18 mouse cellular contexts compared by ENCODE assay signal in the genomic region with DNA sequence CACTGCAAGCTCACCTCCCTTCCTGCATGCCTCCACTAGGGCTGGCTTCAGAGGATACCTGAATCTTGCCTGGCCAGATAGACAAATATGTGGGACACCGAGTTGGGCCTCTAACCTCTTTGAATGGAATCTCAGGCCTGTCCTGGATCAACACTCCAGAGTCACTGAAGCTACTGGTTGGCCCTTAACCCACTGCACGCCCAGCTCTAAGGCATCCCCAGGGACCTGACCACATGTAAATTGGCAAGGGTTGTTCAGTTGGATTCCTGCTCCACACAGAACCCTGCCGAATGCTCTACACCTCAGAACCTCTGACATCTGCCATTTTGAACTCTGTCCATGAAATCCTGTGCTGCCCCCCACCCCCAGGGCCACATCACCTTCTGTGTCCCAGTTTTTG. TPM values are rescaled to one million over a fixed set of nuclear protein-coding genes. Genes with fewer than 3 reads are reported as not detected.
DNase-seq lines count a peak whose midpoint lies in the region; ATAC-seq and TF ChIP-seq lines count a peak whose summit lies in the region.
"Had no signal": no experiment of that assay in that cellular context is flagged by ENCODE, and none has a peak within 500 bp of the region (broad histone marks: within the 10 kb centered on the region; RNA-seq: fewer than 3 reads in every experiment).

No protein-coding gene starts in this region.

- no peak for TF ChIP-seq CTCF in heart, adult 2 months (IDR thresholded peaks at IDR 0.05)
- no peak for TF ChIP-seq CTCF in CH12.LX (conservative IDR thresholded peaks at IDR 0.05 in 1 of 2, IDR thresholded peaks at IDR 0.05 in 1 of 2; ENCODE audit: low read depth in 2 of 2, low read length in 2 of 2)

- H3K9me3 ChIP-seq in kidney, embryonic 16.5 days (ENCODE audit: low read length) = no peaks in the 10 kb centered on the region
- H3K9me3 ChIP-seq in CH12.LX (replicated peaks; ENCODE audit: low read length) = no peaks in the 10 kb centered on the region
- H3K9me3 ChIP-seq: midbrain, embryonic 15.5 days had no signal

- H3K27ac ChIP-seq in heart, adult 2 months = peak overlapping the region; percentile 15; the same call in 1 of the 2 replicates
- H3K27ac ChIP-seq in kidney, embryonic 16.5 days (ENCODE audit: low read length) = peak overlapping the region; percentile 55
- no peak overlapping the region for H3K27ac ChIP-seq in CH12.LX (ENCODE audit: insufficient read depth, low read depth)

- no peaks in the 10 kb centered on the region for H3K79me2 ChIP-seq in heart, adult 2 months (replicated peaks; ENCODE audit: control insufficient read depth, insufficient read depth, low read length)
- H3K79me2 ChIP-seq in CH12.LX (replicated peaks; ENCODE audit: control insufficient read depth, extremely low read depth, insufficient read depth, poor library complexity, severe bottlenecking) = no peaks in the 10 kb centered on the region

- no peak for TF ChIP-seq POLR2A in heart, adult 2 months (IDR thresholded peaks at IDR 0.05; ENCODE audit: insufficient read depth, low read depth, low read length)
- TF ChIP-seq POLR2A in CH12.LX (IDR thresholded peaks at IDR 0.05; ENCODE audit: low read depth, low read length) = no peak

- peaks cover 14% of the 10 kb centered on the region for H3K4me1 ChIP-seq in heart, adult 2 months (ENCODE audit: control insufficient read depth, insufficient read depth, low read length)
- peaks cover 48% of the 10 kb centered on the region for H3K4me1 ChIP-seq in kidney, embryonic 16.5 days (ENCODE audit: insufficient read depth, low read length)
- H3K4me1 ChIP-seq in CH12.LX (ENCODE audit: control insufficient read depth in 1 of 2, insufficient read depth in 2 of 2) = peaks cover 26 to 37% of the 10 kb centered on the region in 2 experiments

- intact Hi-C loops in heart, adult 2 months (cut with DNase I) = no loop called here
- intact Hi-C loops in heart, postnatal 14 days (cut with DNase I) = no loop called here

- H3K4me3 ChIP-seq in heart, adult 2 months = no peak overlapping the region
- no peak overlapping the region for H3K4me3 ChIP-seq in kidney, embryonic 16.5 days (ENCODE audit: low read length)
- no peak overlapping the region for H3K4me3 ChIP-seq in CH12.LX (replicated peaks in 1 of 3; ENCODE audit: low read depth in 2 of 3, low read length in 2 of 3, poor library complexity in 1 of 3)
- H3K4me3 ChIP-seq: midbrain, embryonic 15.5 days had no signal

- no peak overlapping the region for H3K9ac ChIP-seq in heart, adult 2 months (ENCODE audit: low read depth, low read length)
- no peak overlapping the region for H3K9ac ChIP-seq in kidney, embryonic 16.5 days (replicated peaks; ENCODE audit: low read length)
- H3K9ac ChIP-seq in CH12.LX (ENCODE audit: insufficient read depth, low read depth) = no peak overlapping the region
- H3K9ac ChIP-seq: midbrain, embryonic 15.5 days had no signal

- no peaks in the 10 kb centered on the region for H3K27me3 ChIP-seq in heart, adult 2 months (ENCODE audit: control insufficient read depth, insufficient read depth, low read length)
- H3K27me3 ChIP-seq in kidney, embryonic 16.5 days (ENCODE audit: insufficient read depth, low read length) = no peaks in the 10 kb centered on the region
- H3K27me3 ChIP-seq in CH12.LX (replicated peaks) = peaks cover 6% of the 10 kb centered on the region
- H3K27me3 ChIP-seq: midbrain, embryonic 15.5 days had no signal

- DNase-seq in heart, adult 2 months = no peak
- no peak for DNase-seq in heart, postnatal 14 days
- DNase-seq in kidney, postnatal 10 days = no peak
- peak; percentile 73 for DNase-seq in CH12.LX (ENCODE audit: extremely low read depth)
- no peak for DNase-seq in spleen, postnatal 10 days (ENCODE audit: low spot score in 2 of 2)
- no peak for DNase-seq in T-cell, adult 2 months (ENCODE audit: low spot score)
- DNase-seq: cerebellum, adult 9-11 months; left cerebral cortex, postnatal 4 days; lung, adult 2 months; thymus, adult 18-20 months had no signal

- H3K36me3 ChIP-seq in heart, adult 2 months (ENCODE audit: control insufficient read depth, insufficient read depth, low read length) = no peaks in the 10 kb centered on the region
- H3K36me3 ChIP-seq in kidney, embryonic 16.5 days (ENCODE audit: insufficient read depth, low read length) = no peaks in the 10 kb centered on the region
- H3K36me3 ChIP-seq in CH12.LX (replicated peaks in 1 of 2; ENCODE audit: control insufficient read depth in 1 of 2, insufficient read depth in 1 of 2, low read length in 1 of 2) = no peaks in the 10 kb centered on the region
- H3K36me3 ChIP-seq: midbrain, embryonic 15.5 days had no signal

- WGBS in heart, adult 2 months = 40% methylated on average over 3 of the region's 3 CpGs
- WGBS in kidney, embryonic 16.5 days = 51% methylated on average over 3 of the region's 3 CpGs

- in situ Hi-C loops in CH12.LX (cut with MboI; ENCODE audit: low pct_ligation_motif_present, low pct_unique_long_range_greater_than_20kb, low sequenced_read_pairs) = no loop called here

- TF ChIP-seq RAD21 in CH12.LX (IDR thresholded peaks at IDR 0.05; ENCODE audit: low read depth, low read length) = no peak

- no peak for TF ChIP-seq EP300 in heart, adult 2 months (IDR thresholded peaks at IDR 0.05; ENCODE audit: insufficient read depth, low read depth, low read length)
- no peak for TF ChIP-seq EP300 in CH12.LX (IDR thresholded peaks at IDR 0.05; ENCODE audit: low read length)

- H3K4me2 ChIP-seq in kidney, embryonic 16.5 days (replicated peaks; ENCODE audit: low read depth, low read length) = no peak overlapping the region
- H3K4me2 ChIP-seq in CH12.LX (ENCODE audit: insufficient read depth, low read depth, poor library complexity, severe bottlenecking) = no peak overlapping the region
- H3K4me2 ChIP-seq: midbrain, embryonic 15.5 days had no signal

- ATAC-seq in kidney, embryonic 16.5 days (ENCODE audit: low FRiP score, low TSS enrichment) = no peak
- ATAC-seq in neutrophil, adult 5-6 weeks (ENCODE audit: extremely low read depth, insufficient number of reproducible peaks, low FRiP score, poor library complexity, severe bottlenecking) = 0 out of 2 replicates have a peak, but pooled peaks have one; percentile 4
- ATAC-seq: midbrain, embryonic 15.5 days had no signal

- dilution Hi-C loops in CH12.LX (cut with MboI; ENCODE audit: extremely low pct_ligation_motif_present, extremely low pct_unique_long_range_greater_than_20kb, low sequenced_read_pairs) = no loop called here

TF ChIP-seq in CH12.LX, 34 proteins besides CTCF, POLR2A, EP300 and RAD21:
- TF ChIP-seq BHLHE40 (IDR thresholded peaks at IDR 0.05; ENCODE audit: low read depth, low read length) = 0 out of 2 replicates have a peak, but pooled peaks have one; percentile 11
- TF ChIP-seq PAX5 (IDR thresholded peaks at IDR 0.05; ENCODE audit: low read length) = no peak

RNA-seq across cellular contexts. Expression of a gene that starts 24.6 kb away (rescaled TPM):
- 10 to 100 TPM; 18.0 to 18.1 TPM for total RNA-seq in heart, adult 2 months (2021)
- polyA plus RNA-seq in heart, adult 2 months (2012; rRNA removed) = 11.8 and 16.6 TPM in 2 replicates
- 10 to 100 TPM; 21.1 to 21.5 TPM for total RNA-seq in heart, postnatal 14 days (2021)
- polyA plus RNA-seq in kidney, embryonic 16.5 days (2015; fragmentation: Nextera tagmentation; extraction: Ambion mirVana) = 7.4 and 14.7 TPM in 2 replicates
- 0.64 and 0.76 TPM in 2 replicates for total RNA-seq in CH12.LX (2012; rRNA removed)
- total RNA-seq in CH12.LX (2014; rRNA removed) = 0.34 and 0.42 TPM in 2 replicates
- polyA plus RNA-seq in CH12.LX (2012; ENCODE audit: insufficient read length, low read depth) = 1.3 and 2.0 TPM in 2 replicates
- total RNA-seq in neutrophil, adult 5-6 weeks (2017) = 26.1 and 28.2 TPM in 2 replicates

RNA-seq across cellular contexts. Expression of a gene that starts 34.3 kb away (rescaled TPM):
- total RNA-seq in heart, adult 2 months (2021) = 1,000 to 10,000 TPM; 1,131 to 1,298 TPM
- 163 and 316 TPM in 2 replicates for polyA plus RNA-seq in heart, adult 2 months (2012; rRNA removed)
- 1,000 to 10,000 TPM; 1,406 to 1,431 TPM for total RNA-seq in heart, postnatal 14 days (2021)
- 713 and 717 TPM in 2 replicates for polyA plus RNA-seq in kidney, embryonic 16.5 days (2015; fragmentation: Nextera tagmentation; extraction: Ambion mirVana)
- total RNA-seq in CH12.LX (2012; rRNA removed) (224 and 276 TPM in 2 replicates), CH12.LX (2014; rRNA removed) (669 and 768 TPM in 2 replicates)
- polyA plus RNA-seq in CH12.LX (2012; ENCODE audit: insufficient read length, low read depth) = 164 and 172 TPM in 2 replicates
- total RNA-seq in neutrophil, adult 5-6 weeks (2017) = 88.4 and 107 TPM in 2 replicates

RNA-seq across cellular contexts. Expression of a gene that starts 38.8 kb away (rescaled TPM):
- under 1 TPM in 1 of 2 experiments, not detected in 1; 0.09 TPM for total RNA-seq in heart, adult 2 months (2021)
- polyA plus RNA-seq in heart, adult 2 months (2012; rRNA removed) = 0.10 and 0.15 TPM in 2 replicates
- 1 to 10 TPM in 1 of 2 experiments, under 1 TPM in 1; 0.17 to 1.1 TPM for total RNA-seq in heart, postnatal 14 days (2021)
- 0.45 and 0.75 TPM in 2 replicates for polyA plus RNA-seq in kidney, embryonic 16.5 days (2015; fragmentation: Nextera tagmentation; extraction: Ambion mirVana)
- total RNA-seq in CH12.LX (2012; rRNA removed) (not detected in 2 replicates), CH12.LX (2014; rRNA removed) (not detected in 2 replicates)
- polyA plus RNA-seq in CH12.LX (2012; ENCODE audit: insufficient read length, low read depth) = not detected in 2 replicates
- 0.37 TPM in 1 of 2 replicates, not detected in the other for total RNA-seq in neutrophil, adult 5-6 weeks (2017)

RNA-seq across cellular contexts. Expression of a gene that starts 48.6 kb away (rescaled TPM):
- under 1 TPM; 0.32 to 0.44 TPM for total RNA-seq in heart, adult 2 months (2021)
- not detected in 2 replicates for polyA plus RNA-seq in heart, adult 2 months (2012; rRNA removed)
- under 1 TPM in 1 of 2 experiments, not detected in 1; 0.34 TPM for total RNA-seq in heart, postnatal 14 days (2021)
- not detected in 2 replicates for polyA plus RNA-seq in kidney, embryonic 16.5 days (2015; fragmentation: Nextera tagmentation; extraction: Ambion mirVana)
- not detected in 2 replicates for total RNA-seq in CH12.LX (2012; rRNA removed)
- total RNA-seq in CH12.LX (2014; rRNA removed) = not detected in 2 replicates
- not detected in 2 replicates for polyA plus RNA-seq in CH12.LX (2012; ENCODE audit: insufficient read length, low read depth)
- total RNA-seq in neutrophil, adult 5-6 weeks (2017) = not detected in 2 replicates
- total RNA-seq: gastrocnemius, adult 18-20 months; layer of hippocampus, adult 8-10 months; left cerebral cortex, postnatal 4 days had no signal
- polyA plus RNA-seq: intestine, embryonic 14.5 days; lung, adult 2 months; midbrain, embryonic 15.5 days; neural tube, embryonic 11.5 days; small intestine, adult 2 months had no signal

Comparison
In these comparisons a context has a peak if more than half of its experiments do, and no peak if none do; other contexts are left out.
1. RNA of a gene that starts 24.6 kb away (total RNA-seq): 26.1 to 28.2 TPM in neutrophil, adult 5-6 weeks, 21.1 to 21.5 TPM in heart, postnatal 14 days and 18.0 to 18.1 TPM in heart, adult 2 months; 0.34 to 0.76 TPM in CH12.LX; every median in the first group is over 10 times any median in the second.